Mouse (Mus musculus): ENCODE measurements around the gene Gpx3. TPM values are rescaled to one million over a fixed set of nuclear protein-coding genes. Genes with fewer than 3 reads are reported as not detected.
"Not testable (repeated sequence)": the region's sequence is repeated elsewhere in the genome, so short reads cannot be mapped to it uniquely, and the experiment has no call there.

Gene Gpx3
- total and polyA plus RNA-seq, 2 experiments = 2.0 to 2.7 TPM

DNA sequence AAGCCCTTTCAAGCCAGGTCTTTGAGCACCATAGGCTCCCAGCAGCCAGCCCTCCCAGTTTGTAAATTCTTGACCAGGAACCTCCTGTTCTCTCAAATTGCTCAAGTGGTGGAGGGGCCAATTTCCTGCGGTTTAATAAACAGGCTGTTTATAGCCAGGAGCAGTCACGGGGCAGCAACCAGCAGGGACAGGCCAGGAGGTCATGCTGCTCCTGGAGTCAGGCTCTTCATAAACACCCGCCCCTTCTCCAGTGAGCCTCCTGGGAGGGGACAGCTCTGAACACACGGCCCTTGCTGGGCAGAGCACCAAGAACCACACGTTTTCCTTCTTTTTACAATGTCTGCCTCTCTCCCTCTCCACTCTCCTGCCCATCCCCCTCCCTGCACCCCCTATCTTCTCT lies 17.3 kb upstream of the Gpx3 start:
- Histone ChIP-seq H3K9ac (ENCODE audit: low read depth, low read length) (no peak overlapping the region), H3K36me3 (ENCODE audit: control insufficient read depth, insufficient read depth, low read length) (no peaks in the 10 kb centered on the region), H3K27me3 (ENCODE audit: control insufficient read depth, insufficient read depth, low read length) (no peaks in the 10 kb centered on the region), H3K79me2 (ENCODE audit: control insufficient read depth, insufficient read depth, low read length) (no peaks in the 10 kb centered on the region), H3K4me1 (ENCODE audit: control insufficient read depth, insufficient read depth, low read length) (peaks cover 4% of the 10 kb centered on the region; the same call in 1 of the 2 replicates), H3K27ac (replicated peaks; ENCODE audit: insufficient read depth, low read depth, low read length) (peak overlapping the region; percentile 69), H3K4me3 (ENCODE audit: insufficient read depth, low read depth, low read length) (no peak overlapping the region)
- TF ChIP-seq CTCF (IDR thresholded peaks at IDR 0.05; ENCODE audit: low read depth, low read length) = no peak
- no peak for TF ChIP-seq POLR2A (IDR thresholded peaks at IDR 0.05; ENCODE audit: extremely low read depth, insufficient read depth, low read length)
- WGBS = 28% methylated on average over 5 of the region's 5 CpGs
- peak; percentile 57 for DNase-seq (ENCODE audit: extremely low read depth, low read depth, low spot score)

DNA sequence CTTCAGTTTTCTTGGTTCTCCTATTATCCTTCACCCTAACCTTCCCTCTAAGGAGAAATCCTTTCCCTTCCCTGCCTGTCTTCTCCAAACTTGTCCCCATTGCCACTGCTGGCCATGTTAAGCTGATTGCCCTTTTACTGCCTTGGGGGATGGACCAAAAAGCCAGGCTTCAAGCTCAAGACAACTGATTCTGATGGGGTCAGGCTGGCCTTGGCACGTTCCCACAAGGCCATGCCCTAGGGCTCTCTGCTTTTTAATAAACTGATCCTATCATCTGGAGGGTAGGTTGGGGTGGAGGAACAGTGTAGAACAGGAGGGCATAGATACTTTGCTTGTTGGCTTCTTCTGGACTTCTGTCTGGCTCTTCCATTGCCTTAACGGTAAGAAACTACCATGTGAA lies 16.8 kb upstream of the Gpx3 start:
- no peak overlapping the region for H3K9ac ChIP-seq (ENCODE audit: low read depth, low read length)
- peak overlapping the region; percentile 47 for H3K27ac ChIP-seq (replicated peaks; ENCODE audit: insufficient read depth, low read depth, low read length)
- no peaks in the 10 kb centered on the region for H3K27me3 ChIP-seq (ENCODE audit: control insufficient read depth, insufficient read depth, low read length)
- H3K4me3 ChIP-seq (ENCODE audit: insufficient read depth, low read depth, low read length) = no peak overlapping the region
- no peaks in the 10 kb centered on the region for H3K79me2 ChIP-seq (ENCODE audit: control insufficient read depth, insufficient read depth, low read length)
- H3K36me3 ChIP-seq (ENCODE audit: control insufficient read depth, insufficient read depth, low read length) = no peaks in the 10 kb centered on the region
- no peak for TF ChIP-seq POLR2A (IDR thresholded peaks at IDR 0.05; ENCODE audit: extremely low read depth, insufficient read depth, low read length)
- TF ChIP-seq CTCF (IDR thresholded peaks at IDR 0.05; ENCODE audit: low read depth, low read length) = no peak
- DNase-seq (ENCODE audit: extremely low read depth, low read depth, low spot score) = no peak
- WGBS = 96% methylated on average over 2 of the region's 2 CpGs
- peaks cover 4% of the 10 kb centered on the region; the same call in 1 of the 2 replicates for H3K4me1 ChIP-seq (ENCODE audit: control insufficient read depth, insufficient read depth, low read length)

DNA sequence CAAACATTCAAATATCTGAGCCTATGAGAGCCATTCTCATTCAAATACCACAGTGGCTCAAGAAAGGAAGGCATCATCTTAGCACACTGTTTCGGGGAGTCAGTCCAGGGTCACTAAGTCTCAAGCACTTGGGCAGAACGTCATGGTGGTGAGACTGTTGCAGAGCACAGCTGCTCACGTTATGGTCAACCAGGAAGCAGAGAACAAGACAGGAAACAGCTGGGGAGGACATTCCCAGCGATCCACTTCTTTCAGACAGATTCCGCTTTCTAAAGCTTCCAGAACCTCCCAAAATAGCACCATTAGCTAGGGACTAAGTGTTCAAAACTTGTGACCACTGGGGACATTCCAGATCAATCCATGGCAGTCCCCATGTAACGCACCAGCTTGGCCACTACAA lies 14.3 kb upstream of the Gpx3 start:
- Histone ChIP-seq H3K4me1 (ENCODE audit: control insufficient read depth, insufficient read depth, low read length) (no peaks in the 10 kb centered on the region), H3K36me3 (ENCODE audit: control insufficient read depth, insufficient read depth, low read length) (no peaks in the 10 kb centered on the region), H3K4me3 (ENCODE audit: insufficient read depth, low read depth, low read length) (no peak overlapping the region), H3K9ac (ENCODE audit: low read depth, low read length) (no peak overlapping the region), H3K27me3 (ENCODE audit: control insufficient read depth, insufficient read depth, low read length) (no peaks in the 10 kb centered on the region), H3K79me2 (ENCODE audit: control insufficient read depth, insufficient read depth, low read length) (no peaks in the 10 kb centered on the region), H3K27ac (replicated peaks; ENCODE audit: insufficient read depth, low read depth, low read length) (no peak overlapping the region)
- TF ChIP-seq POLR2A (IDR thresholded peaks at IDR 0.05; ENCODE audit: extremely low read depth, insufficient read depth, low read length) = no peak
- TF ChIP-seq CTCF (IDR thresholded peaks at IDR 0.05; ENCODE audit: low read depth, low read length) = no peak
- DNase-seq (ENCODE audit: extremely low read depth, low read depth, low spot score) = no peak
- WGBS = 79% methylated on average over 6 of the region's 6 CpGs

DNA sequence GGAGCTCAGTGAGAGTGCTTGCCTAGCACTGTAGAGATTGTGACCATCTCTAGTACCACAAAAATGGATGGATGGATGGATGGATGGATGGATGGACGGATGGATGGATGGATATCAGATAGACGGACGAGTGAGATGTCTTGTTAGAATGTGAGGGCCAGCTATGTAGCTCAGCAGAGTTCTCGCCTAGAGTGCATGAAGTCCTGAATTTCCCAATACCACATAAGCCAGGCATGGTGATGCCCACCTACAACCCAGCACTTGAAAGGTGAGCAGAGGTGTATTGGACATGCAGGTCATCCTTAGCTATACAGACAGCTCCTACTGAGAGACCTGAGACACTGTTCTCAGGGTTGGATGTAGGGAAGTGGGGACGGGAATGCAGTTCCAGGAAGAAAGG lies 10.9 kb upstream of the Gpx3 start:
- H3K9ac ChIP-seq (ENCODE audit: low read depth, low read length) = no peak overlapping the region
- H3K36me3 ChIP-seq (ENCODE audit: control insufficient read depth, insufficient read depth, low read length) = no peaks in the 10 kb centered on the region
- no peak overlapping the region for H3K4me3 ChIP-seq (ENCODE audit: insufficient read depth, low read depth, low read length)
- no peak for DNase-seq (ENCODE audit: extremely low read depth, low read depth, low spot score)
- TF ChIP-seq POLR2A (IDR thresholded peaks at IDR 0.05; ENCODE audit: extremely low read depth, insufficient read depth, low read length) = no peak
- no peak for TF ChIP-seq CTCF (IDR thresholded peaks at IDR 0.05; ENCODE audit: low read depth, low read length)
- H3K27ac ChIP-seq (replicated peaks; ENCODE audit: insufficient read depth, low read depth, low read length) = no peak overlapping the region
- H3K27me3 ChIP-seq (ENCODE audit: control insufficient read depth, insufficient read depth, low read length) = no peaks in the 10 kb centered on the region
- WGBS = 90% methylated on average over 5 of the region's 5 CpGs
- H3K4me1 ChIP-seq (ENCODE audit: control insufficient read depth, insufficient read depth, low read length) = no peaks in the 10 kb centered on the region
- no peaks in the 10 kb centered on the region for H3K79me2 ChIP-seq (ENCODE audit: control insufficient read depth, insufficient read depth, low read length)

DNA sequence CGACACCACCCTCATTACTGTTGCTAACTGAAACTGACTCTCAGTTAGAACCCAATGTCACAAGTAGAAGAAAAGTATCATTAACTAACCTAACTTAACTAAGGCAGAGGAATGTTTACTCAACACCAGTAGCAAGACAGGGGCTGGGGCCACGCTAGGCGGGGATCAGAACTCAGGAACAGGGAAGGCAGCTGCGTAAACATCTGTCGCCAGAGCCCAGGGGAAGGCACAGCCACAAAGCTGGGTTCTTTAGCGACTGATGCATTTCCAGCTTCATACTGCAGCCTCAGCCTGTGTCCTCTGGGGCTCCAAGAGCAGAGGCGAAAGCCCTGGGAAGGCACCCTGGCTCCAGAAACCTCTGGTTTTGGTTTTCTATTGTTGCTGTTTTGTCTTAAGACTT lies 10.2 kb upstream of the Gpx3 start:
- H3K27me3 ChIP-seq (ENCODE audit: control insufficient read depth, insufficient read depth, low read length) = no peaks in the 10 kb centered on the region
- TF ChIP-seq CTCF (IDR thresholded peaks at IDR 0.05; ENCODE audit: low read depth, low read length) (no peak), POLR2A (IDR thresholded peaks at IDR 0.05; ENCODE audit: extremely low read depth, insufficient read depth, low read length) (no peak)
- no peak for DNase-seq (ENCODE audit: extremely low read depth, low read depth, low spot score)
- H3K27ac ChIP-seq (replicated peaks; ENCODE audit: insufficient read depth, low read depth, low read length) = no peak overlapping the region
- WGBS = 75% methylated on average over 7 of the region's 7 CpGs
- no peaks in the 10 kb centered on the region for H3K79me2 ChIP-seq (ENCODE audit: control insufficient read depth, insufficient read depth, low read length)
- H3K36me3 ChIP-seq (ENCODE audit: control insufficient read depth, insufficient read depth, low read length) = no peaks in the 10 kb centered on the region
- no peaks in the 10 kb centered on the region for H3K4me1 ChIP-seq (ENCODE audit: control insufficient read depth, insufficient read depth, low read length)
- no peak overlapping the region for H3K9ac ChIP-seq (ENCODE audit: low read depth, low read length)
- no peak overlapping the region for H3K4me3 ChIP-seq (ENCODE audit: insufficient read depth, low read depth, low read length)

DNA sequence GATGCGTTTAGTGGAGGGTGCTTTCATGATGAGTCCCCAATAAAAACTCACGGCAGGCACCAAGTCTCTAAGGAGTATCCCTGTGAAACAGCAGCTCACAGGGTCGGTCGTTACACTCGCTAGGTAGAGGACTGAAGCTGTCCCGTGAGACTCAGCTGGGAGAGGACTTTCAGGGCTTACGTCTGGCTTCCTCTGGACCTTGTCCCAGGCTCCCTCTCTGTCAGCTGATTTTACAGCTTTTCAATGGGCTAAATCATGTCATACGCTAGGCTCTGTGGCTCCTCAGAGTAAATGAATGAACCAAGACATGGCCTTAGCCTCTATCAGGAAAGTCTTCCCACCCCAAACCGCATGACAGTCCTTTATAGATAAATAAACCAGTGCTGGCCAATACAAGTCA lies 7.7 kb upstream of the Gpx3 start:
- no peaks in the 10 kb centered on the region for H3K36me3 ChIP-seq (ENCODE audit: control insufficient read depth, insufficient read depth, low read length)
- WGBS = 85% methylated on average over 9 of the region's 9 CpGs
- no peaks in the 10 kb centered on the region for H3K4me1 ChIP-seq (ENCODE audit: control insufficient read depth, insufficient read depth, low read length)
- H3K79me2 ChIP-seq (ENCODE audit: control insufficient read depth, insufficient read depth, low read length) = no peaks in the 10 kb centered on the region
- H3K27me3 ChIP-seq (ENCODE audit: control insufficient read depth, insufficient read depth, low read length) = peaks cover 3% of the 10 kb centered on the region; the same call in 1 of the 2 replicates
- TF ChIP-seq POLR2A (IDR thresholded peaks at IDR 0.05; ENCODE audit: extremely low read depth, insufficient read depth, low read length) (no peak), CTCF (IDR thresholded peaks at IDR 0.05; ENCODE audit: low read depth, low read length) (no peak)
- H3K4me3 ChIP-seq (ENCODE audit: insufficient read depth, low read depth, low read length) = no peak overlapping the region
- no peak overlapping the region for H3K9ac ChIP-seq (ENCODE audit: low read depth, low read length)
- DNase-seq (ENCODE audit: extremely low read depth, low read depth, low spot score) = no peak
- H3K27ac ChIP-seq (replicated peaks; ENCODE audit: insufficient read depth, low read depth, low read length) = no peak overlapping the region

DNA sequence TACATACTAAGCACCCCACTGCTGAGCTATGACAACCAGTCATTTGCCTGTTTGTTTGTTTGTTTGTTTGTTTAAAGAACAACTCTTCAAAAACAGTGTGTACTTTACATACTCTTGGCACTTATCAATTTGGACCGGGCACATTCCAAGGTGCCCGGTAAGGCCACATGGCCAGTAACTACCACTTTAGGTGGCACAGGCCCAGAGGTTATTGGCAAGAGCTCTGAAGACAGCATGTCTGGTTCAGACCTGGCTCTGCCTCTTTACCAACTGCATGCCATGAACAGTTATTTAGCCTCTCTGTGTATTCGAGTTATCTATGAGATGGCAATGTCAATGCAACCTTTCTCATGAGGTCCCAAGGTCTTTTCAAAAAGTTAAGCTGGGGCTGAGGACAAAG lies 5.6 kb upstream of the Gpx3 start:
- 50% methylated on average over 3 of the region's 3 CpGs for WGBS
- not testable (repeated sequence) for H3K36me3 ChIP-seq (ENCODE audit: control insufficient read depth, insufficient read depth, low read length)

More for the DNA sequence above, 5.6 kb upstream of the Gpx3 start:
- not testable (repeated sequence) for DNase-seq (ENCODE audit: extremely low read depth, low read depth, low spot score); H3K27ac ChIP-seq (replicated peaks; ENCODE audit: insufficient read depth, low read depth, low read length); H3K79me2 ChIP-seq (ENCODE audit: control insufficient read depth, insufficient read depth, low read length); H3K4me1 ChIP-seq (ENCODE audit: control insufficient read depth, insufficient read depth, low read length); H3K9ac ChIP-seq (ENCODE audit: low read depth, low read length); H3K4me3 ChIP-seq (ENCODE audit: insufficient read depth, low read depth, low read length); H3K27me3 ChIP-seq (ENCODE audit: control insufficient read depth, insufficient read depth, low read length)
